18 mouse cellular contexts compared by ENCODE assay signal in genomic region chr1:119321799-119322198, GRCm38 (mm10).
DNase-seq lines count a peak whose midpoint lies in the region; ATAC-seq lines count a peak whose summit lies in the region.
"Had no signal": no experiment of that assay in that cellular context is flagged by ENCODE, and none has a peak within 500 bp of the region (broad histone marks: within the 10 kb centered on the region; RNA-seq: fewer than 3 reads in every experiment).

No protein-coding gene starts in this region.

- H3K4me1 ChIP-seq in kidney, embryonic 16.5 days (ENCODE audit: insufficient read depth, low read length), result 0 out of 2 replicates have a peak, but pooled peaks cover 3% of the 10 kb centered on the region
- H3K4me1 ChIP-seq in heart, embryonic 16.5 days (ENCODE audit: control insufficient read depth, insufficient read depth, low read length), result peaks cover 11% of the 10 kb centered on the region
- H3K4me1 ChIP-seq in lung, embryonic 16.5 days (replicated peaks; ENCODE audit: control insufficient read depth, insufficient read depth, low read length), result peaks cover 4% of the 10 kb centered on the region; the same call in 1 of the 2 replicates
- H3K4me1 ChIP-seq in stomach, embryonic 16.5 days (ENCODE audit: control insufficient read depth, insufficient read depth, low read length), result no peaks in the 10 kb centered on the region
- no peaks in the 10 kb centered on the region for H3K4me1 ChIP-seq in midbrain, embryonic 15.5 days
- H3K4me1 ChIP-seq in hindbrain, embryonic 14.5 days (replicated peaks; ENCODE audit: control insufficient read depth, insufficient read depth, low read length), result no peaks in the 10 kb centered on the region
- H3K4me1 ChIP-seq: embryonic facial prominence, embryonic 15.5 days had no signal

- ATAC-seq in kidney, embryonic 16.5 days (ENCODE audit: low FRiP score, low TSS enrichment), result peak; percentile 67; the same call in 1 of the 2 replicates
- ATAC-seq in heart, embryonic 16.5 days (replicated peaks; ENCODE audit: extremely low read depth, insufficient read depth, low FRiP score), result peak; percentile 58
- ATAC-seq in lung, embryonic 16.5 days (ENCODE audit: low read depth), result peak; percentile 79
- ATAC-seq in stomach, embryonic 16.5 days (ENCODE audit: insufficient read depth, low FRiP score), result no peak; the same call in 1 of the 2 replicates
- no peak for ATAC-seq in midbrain, embryonic 15.5 days (replicated peaks)
- ATAC-seq in hindbrain, embryonic 14.5 days (ENCODE audit: low FRiP score), result no peak
- ATAC-seq: forebrain, embryonic 14.5 days; hindbrain, embryonic 16.5 days; midbrain, embryonic 16.5 days had no signal

- no peaks in the 10 kb centered on the region for H3K27me3 ChIP-seq in kidney, embryonic 16.5 days (ENCODE audit: insufficient read depth, low read length)
- H3K27me3 ChIP-seq in heart, embryonic 16.5 days (ENCODE audit: control insufficient read depth, insufficient read depth, low read length), result no peaks in the 10 kb centered on the region
- H3K27me3 ChIP-seq in lung, embryonic 16.5 days (ENCODE audit: control insufficient read depth, insufficient read depth, low read depth, low read length), result no peaks in the 10 kb centered on the region
- H3K27me3 ChIP-seq in stomach, embryonic 16.5 days (ENCODE audit: control insufficient read depth, insufficient read depth, low read length), result no peaks in the 10 kb centered on the region
- H3K27me3 ChIP-seq in midbrain, embryonic 15.5 days (replicated peaks), result no peaks in the 10 kb centered on the region
- H3K27me3 ChIP-seq in hindbrain, embryonic 14.5 days (ENCODE audit: control insufficient read depth, insufficient read depth, low read length), result no peaks in the 10 kb centered on the region
- H3K27me3 ChIP-seq: embryonic facial prominence, embryonic 15.5 days had no signal

- no peak overlapping the region for H3K4me2 ChIP-seq in kidney, embryonic 16.5 days (replicated peaks; ENCODE audit: low read depth, low read length)
- H3K4me2 ChIP-seq in heart, embryonic 16.5 days (ENCODE audit: low read depth, low read length), result no peak overlapping the region
- no peak overlapping the region for H3K4me2 ChIP-seq in lung, embryonic 16.5 days (ENCODE audit: low read depth, low read length)
- H3K4me2 ChIP-seq in stomach, embryonic 16.5 days (ENCODE audit: low read depth, low read length), result no peak overlapping the region
- no peak overlapping the region for H3K4me2 ChIP-seq in midbrain, embryonic 15.5 days
- no peak overlapping the region for H3K4me2 ChIP-seq in hindbrain, embryonic 14.5 days (replicated peaks)
- H3K4me2 ChIP-seq: embryonic facial prominence, embryonic 15.5 days had no signal

- 50% methylated on average over 8 of the region's 8 CpGs for WGBS in kidney, embryonic 16.5 days
- WGBS in heart, embryonic 16.5 days, result 47% methylated on average over 8 of the region's 8 CpGs
- WGBS in lung, embryonic 16.5 days, result 54% methylated on average over 8 of the region's 8 CpGs
- WGBS in stomach, embryonic 16.5 days, result 61% methylated on average over 8 of the region's 8 CpGs
- 90% methylated on average over 8 of the region's 8 CpGs for WGBS in midbrain, embryonic 15.5 days
- WGBS in hindbrain, embryonic 14.5 days, result 91% methylated on average over 8 of the region's 8 CpGs

- H3K27ac ChIP-seq in kidney, embryonic 16.5 days (ENCODE audit: low read length), result no peak overlapping the region
- peak overlapping the region; percentile 25; the same call in 1 of the 2 replicates for H3K27ac ChIP-seq in heart, embryonic 16.5 days (ENCODE audit: low read length)
- H3K27ac ChIP-seq in lung, embryonic 16.5 days (ENCODE audit: low read length), result peak overlapping the region; percentile 63
- peak overlapping the region; percentile 7 for H3K27ac ChIP-seq in stomach, embryonic 16.5 days (ENCODE audit: low read length)
- H3K27ac ChIP-seq in midbrain, embryonic 15.5 days, result no peak overlapping the region
- no peak overlapping the region for H3K27ac ChIP-seq in hindbrain, embryonic 14.5 days
- H3K27ac ChIP-seq: embryonic facial prominence, embryonic 15.5 days; layer of hippocampus, adult 2 months had no signal

- no peaks in the 10 kb centered on the region for H3K36me3 ChIP-seq in kidney, embryonic 16.5 days (ENCODE audit: insufficient read depth, low read length)
- no peaks in the 10 kb centered on the region for H3K36me3 ChIP-seq in heart, embryonic 16.5 days (ENCODE audit: control insufficient read depth, insufficient read depth)
- H3K36me3 ChIP-seq in lung, embryonic 16.5 days (ENCODE audit: control insufficient read depth, insufficient read depth, low read length), result no peaks in the 10 kb centered on the region
- H3K36me3 ChIP-seq in stomach, embryonic 16.5 days (ENCODE audit: control insufficient read depth, insufficient read depth, low read length), result no peaks in the 10 kb centered on the region
- H3K36me3 ChIP-seq in midbrain, embryonic 15.5 days (replicated peaks), result no peaks in the 10 kb centered on the region
- no peaks in the 10 kb centered on the region for H3K36me3 ChIP-seq in hindbrain, embryonic 14.5 days (replicated peaks; ENCODE audit: control insufficient read depth, insufficient read depth)
- H3K36me3 ChIP-seq: embryonic facial prominence, embryonic 15.5 days had no signal

- no peak overlapping the region for H3K9ac ChIP-seq in kidney, embryonic 16.5 days (replicated peaks; ENCODE audit: low read length)
- H3K9ac ChIP-seq in heart, embryonic 16.5 days (ENCODE audit: low read length), result peak overlapping the region; percentile 19; the same call in 1 of the 2 replicates
- no peak overlapping the region for H3K9ac ChIP-seq in lung, embryonic 16.5 days (ENCODE audit: low read length)
- no peak overlapping the region for H3K9ac ChIP-seq in stomach, embryonic 16.5 days (ENCODE audit: low read length)
- no peak overlapping the region for H3K9ac ChIP-seq in midbrain, embryonic 15.5 days
- H3K9ac ChIP-seq in hindbrain, embryonic 14.5 days, result no peak overlapping the region
- H3K9ac ChIP-seq: embryonic facial prominence, embryonic 15.5 days had no signal

- no peak for DNase-seq in kidney, postnatal 25 days
- DNase-seq in embryo, embryonic 10 days (ENCODE audit: low spot score), result no peak
- no peak for DNase-seq in hindbrain, embryonic 14.5 days (ENCODE audit: low spot score)
- DNase-seq: adrenal gland, postnatal 10 days; cerebellum, adult 2 months; kidney, adult 9 months; right cerebral cortex, postnatal 14 days; thymus, adult 2 months had no signal

- no peak overlapping the region for H3K4me3 ChIP-seq in kidney, embryonic 16.5 days (ENCODE audit: low read length)
- H3K4me3 ChIP-seq in heart, embryonic 16.5 days (ENCODE audit: low read length), result no peak overlapping the region
- no peak overlapping the region for H3K4me3 ChIP-seq in lung, embryonic 16.5 days (ENCODE audit: low read length)
- no peak overlapping the region for H3K4me3 ChIP-seq in stomach, embryonic 16.5 days (replicated peaks; ENCODE audit: low read length)
- H3K4me3 ChIP-seq in midbrain, embryonic 15.5 days, result no peak overlapping the region
- H3K4me3 ChIP-seq in hindbrain, embryonic 14.5 days (replicated peaks; ENCODE audit: low read length), result no peak overlapping the region
- H3K4me3 ChIP-seq: embryonic facial prominence, embryonic 15.5 days; layer of hippocampus, adult 2 months had no signal

- no peaks in the 10 kb centered on the region for H3K9me3 ChIP-seq in kidney, embryonic 16.5 days (ENCODE audit: low read length)
- no peaks in the 10 kb centered on the region for H3K9me3 ChIP-seq in heart, embryonic 16.5 days (replicated peaks; ENCODE audit: control insufficient read depth, low read length)
- H3K9me3 ChIP-seq in lung, embryonic 16.5 days (ENCODE audit: control insufficient read depth, low read length), result no peaks in the 10 kb centered on the region
- H3K9me3 ChIP-seq in stomach, embryonic 16.5 days (replicated peaks; ENCODE audit: control insufficient read depth, low read length), result no peaks in the 10 kb centered on the region
- H3K9me3 ChIP-seq in midbrain, embryonic 15.5 days, result no peaks in the 10 kb centered on the region
- H3K9me3 ChIP-seq in hindbrain, embryonic 14.5 days (ENCODE audit: control insufficient read depth, low read length), result no peaks in the 10 kb centered on the region
- H3K9me3 ChIP-seq: embryonic facial prominence, embryonic 15.5 days had no signal

Comparison
In these comparisons a context has a peak if more than half of its experiments do, and no peak if none do; other contexts are left out.
1. ATAC-seq: peak in kidney, embryonic 16.5 days (single experiment), heart, embryonic 16.5 days (single experiment) and lung, embryonic 16.5 days (single experiment); none in stomach, embryonic 16.5 days (single experiment), midbrain, embryonic 15.5 days (single experiment) and hindbrain, embryonic 14.5 days (single experiment).
2. H3K27ac ChIP-seq: peak in heart, embryonic 16.5 days (single experiment), lung, embryonic 16.5 days (single experiment) and stomach, embryonic 16.5 days (single experiment); none in kidney, embryonic 16.5 days (single experiment), midbrain, embryonic 15.5 days (single experiment) and hindbrain, embryonic 14.5 days (single experiment).